Mouse (Mus musculus): Measurements from ENCODE around the gene Spen. TPM values are rescaled to one million over a fixed set of nuclear protein-coding genes. Genes with fewer than 3 reads are reported as not detected.

Gene Spen
- total RNA-seq, 2 experiments from 2014 or later = 49.4 to 53.7 TPM

DNA sequence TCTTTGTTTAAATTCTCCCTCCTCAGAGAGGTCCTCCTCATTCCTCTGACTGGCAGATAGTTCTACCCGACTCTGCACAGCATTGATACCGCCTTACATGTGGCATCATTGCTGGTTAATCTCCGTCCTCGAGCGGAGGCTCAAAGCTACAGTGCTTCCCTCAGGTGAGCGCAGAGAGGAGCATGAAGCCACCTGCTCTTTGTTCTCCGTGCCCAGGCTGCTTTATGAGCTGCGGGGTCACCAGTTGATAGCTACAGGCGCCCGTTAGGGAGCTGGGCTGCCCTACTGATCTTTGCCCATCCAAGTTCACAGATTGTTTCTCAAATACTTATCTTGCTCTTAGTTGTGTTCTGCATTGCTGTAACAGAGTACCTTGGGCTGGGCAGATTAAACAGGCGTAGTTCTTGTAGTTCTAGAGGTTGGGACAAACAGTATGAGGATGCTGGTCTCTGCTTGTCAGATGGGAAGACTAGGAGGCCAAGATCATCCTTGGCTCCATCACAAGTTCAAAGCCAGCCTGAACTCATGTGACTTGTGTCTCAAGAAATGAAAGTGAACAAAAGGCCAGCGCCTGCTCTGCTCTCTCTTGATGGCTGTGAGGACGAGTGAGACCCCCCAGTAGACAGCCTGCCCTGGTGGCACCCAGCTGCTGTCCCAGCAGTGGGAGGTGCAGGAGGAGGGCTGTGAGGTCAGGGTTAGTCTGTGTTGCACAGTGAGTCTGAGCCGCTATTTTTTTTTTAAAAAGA is 82.0 kb downstream of the Spen start:
- DNase-seq (ENCODE audit: low spot score in 2 of 2) = no peak

DNA sequence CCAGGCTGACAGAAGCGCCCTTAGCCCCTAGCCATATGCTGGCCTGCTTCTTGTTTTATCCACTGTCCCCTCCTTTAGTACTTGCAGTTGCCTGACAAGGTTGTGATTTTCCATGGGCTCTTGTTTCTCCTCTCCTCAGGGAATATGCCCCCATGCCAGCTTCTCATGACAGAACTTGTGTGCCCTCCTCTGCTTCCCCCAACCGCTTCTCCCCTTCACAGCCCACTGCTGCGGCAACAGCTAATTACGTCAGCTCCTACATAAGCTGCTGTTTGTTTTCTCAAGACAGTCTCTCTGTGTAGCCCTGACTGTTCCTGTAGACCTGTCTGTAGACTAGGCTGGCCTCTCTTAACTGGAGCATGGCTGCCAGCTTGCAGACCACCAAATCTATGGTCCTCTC is 82.9 kb downstream of the Spen start:
- no peak for DNase-seq (ENCODE audit: low spot score in 2 of 2)

DNA sequence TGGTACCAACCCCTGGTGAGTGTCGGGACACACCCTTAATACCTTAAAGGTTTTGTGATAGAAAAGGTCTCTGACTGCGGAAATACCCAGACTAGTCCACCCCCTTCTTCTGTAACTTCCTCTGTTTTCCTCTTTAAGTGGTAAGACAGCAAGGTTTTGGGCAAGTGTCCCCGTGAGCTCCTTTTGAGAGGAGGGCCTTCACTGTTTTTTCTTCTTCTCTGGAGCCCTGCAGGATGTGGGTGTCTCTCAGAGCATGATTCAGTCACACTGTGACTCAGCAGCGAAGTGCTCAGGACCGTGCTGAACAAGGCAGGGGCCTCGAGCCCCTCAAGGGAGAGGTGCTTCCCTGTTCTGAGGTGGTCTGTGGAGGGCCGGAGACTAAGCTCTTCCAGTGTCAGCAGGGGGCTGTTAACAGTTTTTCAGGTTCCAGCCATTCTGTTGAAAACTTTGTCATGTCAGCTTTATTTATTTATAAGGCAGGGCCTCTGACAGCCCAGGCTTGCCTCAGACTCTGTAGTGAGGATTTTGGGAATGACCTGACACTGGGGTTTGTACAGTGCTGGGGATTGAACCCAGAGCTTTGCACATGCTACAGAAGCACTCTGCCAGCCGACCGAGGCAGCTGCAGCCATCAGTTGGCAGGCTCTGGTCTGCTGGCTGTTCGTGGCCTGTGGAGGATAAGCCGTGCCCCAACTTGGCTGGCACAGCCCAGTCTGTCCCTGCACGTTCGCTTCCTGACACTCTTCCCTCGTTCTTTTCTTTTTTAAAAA is 83.6 kb downstream of the Spen start:
- DNase-seq (ENCODE audit: low spot score in 2 of 2) = no peak

DNA sequence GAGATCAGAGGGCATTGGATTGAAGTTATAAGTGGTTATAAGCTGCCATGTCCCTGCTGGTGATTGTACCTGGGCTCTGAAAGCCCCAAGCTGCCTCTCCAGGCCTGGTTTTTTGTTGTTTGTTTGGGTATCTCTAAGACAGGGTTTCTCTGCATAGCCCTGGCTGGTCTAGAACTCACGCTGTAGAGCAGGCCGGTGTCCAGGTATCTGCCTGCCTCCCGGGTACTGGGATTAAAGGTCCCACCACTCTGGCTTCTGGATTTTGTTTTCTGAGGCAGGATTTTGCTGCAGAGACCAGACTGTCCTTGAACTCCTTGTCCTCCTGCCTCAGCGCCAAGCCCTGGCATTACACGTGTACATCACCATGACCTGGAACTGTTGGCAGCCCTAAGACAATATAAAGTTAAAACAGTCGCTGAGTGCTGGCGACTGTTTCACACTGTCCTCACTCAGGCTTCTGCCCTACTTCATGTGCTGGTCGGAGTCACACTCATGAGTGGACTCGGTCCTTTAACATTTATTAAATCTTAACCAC is 86.4 kb downstream of the Spen start:
- DNase-seq (ENCODE audit: low spot score in 2 of 2) = no peak

DNA sequence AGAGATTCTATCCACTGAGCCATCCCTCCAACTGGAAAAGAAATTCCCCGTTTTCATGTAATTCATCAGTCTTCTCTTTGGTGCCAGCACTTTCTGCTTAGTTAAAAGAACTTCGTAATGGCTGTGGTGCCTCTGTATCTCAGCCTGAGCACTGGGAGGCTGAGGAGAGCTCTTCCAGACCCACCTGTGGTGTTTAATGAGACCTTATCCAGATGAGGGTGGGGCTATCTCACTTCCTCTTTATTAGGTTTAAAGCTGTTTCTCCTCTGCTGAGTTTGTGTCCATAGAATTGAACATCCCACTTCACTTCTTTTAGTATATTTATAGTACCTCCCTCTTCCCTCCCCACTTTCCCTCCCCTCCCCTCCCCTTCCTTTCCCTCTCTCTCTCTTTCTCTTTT is 87.1 kb downstream of the Spen start:
- no peak for DNase-seq (ENCODE audit: low spot score in 2 of 2)

DNA sequence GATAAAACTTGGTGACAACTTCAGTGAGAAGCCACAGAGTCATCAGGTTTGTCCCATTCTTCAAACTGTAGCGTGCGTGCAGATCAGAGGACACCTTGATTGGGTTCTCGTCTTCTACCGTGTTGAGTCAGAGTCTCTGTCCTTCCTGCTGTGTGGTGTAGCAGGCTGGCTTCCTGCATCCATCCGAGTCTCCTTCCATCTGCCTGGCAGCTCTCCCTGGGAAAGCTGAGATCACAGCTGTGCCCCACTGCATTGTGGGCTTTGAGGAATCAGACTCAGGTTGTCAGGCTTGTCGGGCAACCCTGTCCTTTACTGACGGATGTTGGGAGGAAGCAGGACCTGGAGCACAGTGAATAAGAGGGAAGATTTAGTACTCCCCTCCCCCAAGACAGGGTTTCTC is 92.2 kb downstream of the Spen start:
- DNase-seq (ENCODE audit: low spot score in 2 of 2) = no peak

DNA sequence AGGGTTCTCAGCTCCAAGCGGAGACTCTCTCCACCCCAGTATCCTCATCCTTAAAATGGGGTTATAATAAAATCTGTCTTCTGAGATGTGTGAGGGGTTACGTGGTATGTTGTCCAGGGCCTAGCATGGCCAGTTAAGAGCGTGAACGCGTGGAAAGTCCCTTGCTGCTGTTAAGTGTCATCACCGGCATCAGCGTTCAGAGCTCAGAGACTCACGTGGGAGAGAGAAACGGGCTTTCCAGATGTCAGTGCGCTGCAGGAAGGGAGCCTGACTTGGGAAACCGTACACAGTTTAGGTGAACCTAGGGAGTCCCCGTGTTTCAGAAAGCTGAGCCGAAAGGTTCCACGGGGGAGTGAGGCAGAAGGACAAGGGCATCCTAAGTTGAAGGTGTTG is 93.1 kb downstream of the Spen start:
- DNase-seq (ENCODE audit: low spot score in 2 of 2) = no peak

DNA sequence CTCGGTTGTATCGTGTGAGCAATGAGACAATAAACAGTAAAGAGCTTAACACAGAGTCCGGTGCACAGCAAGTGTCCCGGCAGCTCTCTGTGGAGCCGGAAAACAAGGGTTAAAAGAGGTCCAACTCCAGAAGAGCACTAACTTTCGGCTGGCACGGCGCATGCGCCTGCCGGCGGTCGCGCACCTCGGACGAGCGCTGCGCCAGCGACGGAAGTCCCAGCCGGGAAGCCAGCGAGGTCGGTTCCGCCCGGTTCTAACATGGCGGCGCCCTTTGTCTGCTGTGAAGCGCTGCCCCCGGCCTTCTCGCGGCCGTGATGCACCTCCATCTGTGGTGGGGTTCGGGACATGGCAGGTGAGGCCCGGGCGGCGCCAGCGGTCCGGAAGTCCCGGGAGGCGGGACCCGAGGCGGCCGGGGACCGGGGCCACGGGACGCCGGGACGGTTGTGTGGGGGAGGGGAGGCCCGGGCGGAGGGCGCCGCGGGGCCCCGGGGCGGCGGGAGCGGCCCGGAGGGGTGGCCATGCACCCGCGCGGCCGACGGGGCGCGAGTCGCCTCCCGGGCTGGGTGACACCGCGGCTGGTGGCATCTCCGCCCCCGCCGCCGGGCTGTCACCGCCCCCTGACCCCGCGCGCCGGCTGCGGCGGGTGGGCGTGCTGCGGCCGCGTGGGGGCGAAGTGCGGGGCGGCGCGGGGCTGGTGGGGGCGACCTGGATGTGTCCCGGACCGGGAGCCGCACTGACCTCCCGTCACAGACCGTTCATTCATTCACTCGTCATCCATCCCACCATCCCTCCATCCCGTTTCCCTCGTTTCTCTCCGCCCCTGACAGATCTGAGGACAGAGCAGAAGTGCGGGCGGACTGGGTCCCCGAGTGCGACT is 93.7 kb downstream of the Spen start, which contains the start of gene Zbtb17:
Gene Zbtb17, plus strand, starts transcription at position 204 of the 877 bp plus-strand sequence.
- DNase-seq (ENCODE audit: low spot score in 2 of 2) = peak; percentile 86 to 92

DNA sequence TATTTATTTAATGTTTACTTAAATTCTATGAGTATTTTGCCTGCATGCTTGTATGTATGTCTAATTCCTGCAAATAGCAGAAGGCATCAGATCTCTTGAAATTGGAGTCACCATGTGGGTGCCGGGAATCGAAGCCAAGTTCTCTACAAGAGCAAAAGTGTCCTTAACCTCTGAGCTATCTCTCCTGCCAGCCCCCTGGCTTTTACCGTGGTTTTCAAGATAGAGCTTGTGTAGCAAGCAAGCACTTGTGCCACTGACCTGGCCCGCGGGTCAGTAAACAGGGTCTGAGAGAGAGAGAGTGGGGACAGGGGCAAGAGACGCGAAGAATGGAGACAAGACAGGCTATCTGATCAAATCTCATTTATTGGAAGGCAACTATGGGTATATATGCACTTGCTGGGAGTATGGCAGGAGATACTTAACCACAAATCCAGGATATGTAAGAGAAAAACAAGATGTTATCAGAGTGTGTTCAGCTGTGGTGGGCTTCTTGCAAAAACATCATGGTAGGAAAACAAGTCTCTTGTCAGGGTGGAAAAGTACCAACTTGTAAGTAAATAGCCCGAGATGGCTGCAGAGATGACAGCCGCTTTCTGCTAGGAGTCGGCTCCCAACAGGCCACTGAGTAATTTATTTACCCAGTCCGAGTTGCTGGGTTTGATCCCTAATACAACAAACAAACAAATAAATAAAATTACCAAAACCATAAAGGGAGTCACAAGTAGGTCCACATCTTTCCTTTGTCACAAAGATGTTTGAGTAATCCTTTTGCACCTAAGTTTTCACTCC is 94.6 kb downstream of the Spen start:
- no peak for DNase-seq (ENCODE audit: low spot score in 2 of 2)

DNA sequence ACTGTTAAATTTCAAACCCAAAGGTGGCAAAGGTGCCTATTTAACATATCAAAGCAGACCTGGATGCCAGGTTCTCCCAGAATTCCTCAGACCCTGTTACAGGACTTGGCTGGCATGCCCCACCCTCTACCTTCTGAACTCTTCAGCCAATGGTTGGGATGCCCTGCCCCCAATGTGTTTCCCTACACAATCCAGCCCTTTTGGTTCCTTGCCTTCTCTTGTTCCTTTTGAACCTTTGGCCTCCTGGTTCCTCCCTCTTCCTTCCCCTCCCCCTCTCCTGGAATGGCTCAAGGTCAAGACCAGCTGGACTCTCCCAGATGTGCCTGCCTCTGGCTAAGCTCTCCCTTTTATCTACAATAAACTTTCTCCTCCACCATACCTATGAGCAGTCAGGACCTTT is 97.5 kb downstream of the Spen start:
- DNase-seq (ENCODE audit: low spot score in 2 of 2) = no peak

DNA sequence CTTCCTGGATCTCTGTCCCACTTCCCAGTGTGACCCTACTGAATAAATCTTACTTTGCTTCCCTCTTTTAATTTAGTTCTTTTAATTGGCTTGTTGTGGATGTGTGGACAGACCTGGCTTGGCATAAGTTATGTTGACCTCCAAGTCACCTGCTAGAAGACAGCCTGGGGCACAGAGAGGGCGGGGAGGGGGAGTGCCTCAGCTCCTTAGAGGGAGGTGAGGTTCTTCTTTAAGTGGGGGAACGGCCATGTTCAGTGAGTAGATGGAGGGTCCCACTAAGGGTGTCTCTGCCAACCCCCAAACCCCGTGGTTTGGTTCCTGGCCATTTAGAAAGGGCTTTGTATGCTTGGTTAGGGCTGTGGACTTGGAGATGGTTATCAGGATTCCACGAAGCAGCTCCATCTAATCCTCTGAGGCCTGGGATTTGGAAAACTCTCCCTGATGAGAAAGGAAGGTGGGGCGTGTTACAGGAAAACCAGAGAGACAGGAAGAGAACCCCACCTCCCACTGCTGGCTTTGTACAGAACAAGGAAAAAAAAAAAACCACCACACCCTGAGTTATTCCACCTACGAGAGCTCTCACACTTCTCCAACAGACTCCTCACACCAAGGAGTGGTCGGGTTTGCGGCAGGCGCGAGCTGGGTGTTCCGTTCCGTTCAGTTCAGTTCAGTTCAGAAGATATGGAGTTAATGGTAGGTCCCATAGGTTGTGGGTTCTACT is 99.2 kb downstream of the Spen start:
- DNase-seq (ENCODE audit: low spot score in 2 of 2) = no peak

DNA sequence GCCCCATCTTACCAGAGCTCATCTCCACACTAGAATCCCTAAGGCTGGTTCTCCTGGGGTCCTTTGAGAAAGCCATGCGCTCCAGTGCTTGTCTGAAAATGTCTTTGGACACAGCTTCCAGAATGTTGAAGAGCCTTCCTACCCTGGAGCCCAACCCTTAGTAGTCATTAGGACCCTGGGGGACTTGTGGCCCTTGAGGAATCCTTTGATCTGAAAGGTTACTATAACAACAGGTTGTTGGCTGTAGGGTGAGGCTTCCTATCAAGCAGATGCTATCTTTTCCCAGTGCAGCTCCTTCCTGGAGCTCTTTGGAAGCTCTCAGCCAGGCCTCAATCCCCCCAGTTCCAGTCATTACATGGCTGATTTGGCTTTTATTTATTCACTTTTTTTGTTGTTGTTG is 102.4 kb downstream of the Spen start, which contains the start of gene Srarp:
Gene Srarp, minus strand, starts transcription at position 132 of the 400 bp plus-strand sequence.
- no peak for DNase-seq (ENCODE audit: low spot score in 2 of 2)

DNA sequence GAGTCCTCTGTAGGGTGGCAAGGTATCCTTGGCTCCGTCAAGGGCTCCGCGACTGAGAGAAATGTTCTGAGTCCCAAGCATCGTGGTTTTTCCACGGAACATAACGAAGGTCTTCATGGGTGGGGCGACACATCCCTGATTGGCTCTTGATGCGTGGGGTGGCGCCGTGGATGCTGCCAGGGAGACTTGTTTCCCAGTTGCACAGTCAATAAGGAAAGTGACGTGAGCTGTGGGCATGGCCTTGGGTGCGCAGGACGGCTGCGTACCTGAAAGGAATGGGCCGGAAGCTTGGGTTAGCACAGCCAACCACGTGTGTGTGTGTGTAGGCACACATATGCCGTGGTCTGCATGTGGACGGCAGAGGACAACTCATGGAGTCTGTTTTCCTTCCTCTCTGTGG is 105.2 kb downstream of the Spen start:
- DNase-seq (ENCODE audit: low spot score in 2 of 2) = no peak

DNA sequence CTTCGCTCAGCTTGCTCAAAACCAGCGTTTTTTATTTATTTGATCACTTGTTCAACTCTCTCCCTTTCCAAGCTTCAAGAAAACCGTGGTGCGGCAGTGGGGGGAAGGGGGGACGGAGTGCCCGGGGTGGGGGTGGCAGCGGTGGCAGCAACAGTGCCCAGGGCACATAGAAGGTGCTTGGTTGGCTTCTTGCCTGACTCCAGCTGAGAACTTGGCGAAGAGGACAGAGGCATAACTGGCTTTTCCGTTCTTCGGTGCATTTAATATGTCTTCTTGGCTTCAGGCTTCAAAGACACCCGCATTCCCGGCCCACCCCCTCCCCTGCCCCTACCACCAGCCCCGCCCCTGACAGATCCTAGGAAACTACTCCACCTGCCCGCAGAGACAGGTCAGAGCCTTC is 105.7 kb downstream of the Spen start:
- no peak for DNase-seq (ENCODE audit: low spot score in 2 of 2)

DNA sequence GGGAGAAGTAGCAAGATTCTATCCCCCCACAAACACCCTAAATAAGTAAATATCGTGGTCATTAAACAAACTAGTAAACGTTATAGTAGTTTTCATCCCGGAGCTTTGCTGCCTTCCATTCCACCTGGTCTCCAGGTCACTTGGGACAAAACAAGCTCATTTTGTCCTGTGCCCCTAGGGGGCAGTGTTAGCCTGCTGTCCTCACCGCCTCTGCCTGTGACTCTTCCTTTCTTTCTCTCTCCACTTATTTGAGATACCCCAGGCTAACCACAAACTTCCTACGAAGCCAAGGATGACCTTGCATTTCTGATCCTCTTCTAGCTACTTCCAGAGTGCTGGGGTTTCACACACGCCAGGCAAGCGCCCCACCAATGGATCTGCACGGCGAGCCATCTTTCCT is 107.4 kb downstream of the Spen start:
- peak; percentile 77 to 79 for DNase-seq (ENCODE audit: low spot score in 2 of 2)

DNA sequence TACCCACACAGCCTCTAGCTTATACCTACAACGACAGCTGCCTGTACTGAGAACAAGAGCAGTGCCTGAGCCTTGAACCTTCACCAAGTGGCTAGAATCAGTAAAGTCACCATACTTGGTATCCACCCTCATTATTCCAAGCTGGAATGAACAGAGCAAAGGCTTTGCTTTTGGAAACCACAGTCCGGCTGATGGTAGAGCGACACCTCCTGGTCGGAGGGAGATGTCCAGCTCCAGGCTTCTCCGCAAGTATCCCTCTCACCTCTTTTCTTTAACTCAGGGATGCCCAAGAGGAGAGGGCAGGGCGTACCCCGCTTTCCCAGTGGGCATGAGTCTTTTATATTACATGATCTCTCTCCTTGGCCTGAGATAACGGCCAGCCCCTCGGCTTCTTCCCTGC is 108.5 kb downstream of the Spen start:
- no peak for DNase-seq (ENCODE audit: low spot score in 2 of 2)

DNA sequence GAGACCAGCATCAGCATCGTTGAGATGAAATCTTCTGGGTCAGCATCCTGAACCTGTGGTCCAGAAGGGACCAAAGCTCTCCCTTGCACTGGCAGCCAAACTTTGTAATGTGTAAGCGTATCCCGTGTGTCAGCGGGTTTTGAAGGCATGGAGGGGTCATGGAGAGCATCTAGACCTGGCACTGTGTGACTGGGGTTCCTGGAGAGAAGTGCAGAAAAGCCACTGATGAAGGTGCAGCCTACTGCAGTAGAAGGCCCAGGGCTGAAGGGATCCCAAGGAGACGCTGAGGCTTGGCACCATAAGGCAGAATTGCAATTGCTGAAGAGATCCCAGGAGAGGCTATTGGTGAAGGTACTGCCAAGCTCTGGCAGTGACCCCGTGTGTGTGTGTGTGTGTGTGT is 109.0 kb downstream of the Spen start:
- no peak for DNase-seq (ENCODE audit: low spot score in 2 of 2)

DNA sequence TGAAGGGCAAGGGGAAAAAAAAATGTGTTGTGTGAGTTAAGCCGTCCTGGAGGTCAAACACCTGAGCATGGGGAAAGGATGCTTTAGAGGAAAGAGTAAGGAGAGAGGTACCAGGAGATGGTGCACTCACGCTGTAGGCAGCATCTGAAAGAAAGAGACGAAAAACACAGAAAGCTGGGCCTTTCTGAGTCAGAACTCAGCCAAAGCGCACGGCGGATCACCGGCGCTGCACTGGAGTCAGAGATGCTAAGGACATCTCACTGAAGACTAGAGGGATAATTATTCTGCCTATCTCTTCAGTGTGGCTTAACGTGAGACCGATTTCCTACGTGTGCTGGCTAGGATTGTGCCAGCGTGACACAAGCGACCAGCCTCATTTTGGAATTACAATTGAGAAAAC is 110.5 kb downstream of the Spen start:
- no peak for DNase-seq (ENCODE audit: low spot score in 2 of 2)

DNA sequence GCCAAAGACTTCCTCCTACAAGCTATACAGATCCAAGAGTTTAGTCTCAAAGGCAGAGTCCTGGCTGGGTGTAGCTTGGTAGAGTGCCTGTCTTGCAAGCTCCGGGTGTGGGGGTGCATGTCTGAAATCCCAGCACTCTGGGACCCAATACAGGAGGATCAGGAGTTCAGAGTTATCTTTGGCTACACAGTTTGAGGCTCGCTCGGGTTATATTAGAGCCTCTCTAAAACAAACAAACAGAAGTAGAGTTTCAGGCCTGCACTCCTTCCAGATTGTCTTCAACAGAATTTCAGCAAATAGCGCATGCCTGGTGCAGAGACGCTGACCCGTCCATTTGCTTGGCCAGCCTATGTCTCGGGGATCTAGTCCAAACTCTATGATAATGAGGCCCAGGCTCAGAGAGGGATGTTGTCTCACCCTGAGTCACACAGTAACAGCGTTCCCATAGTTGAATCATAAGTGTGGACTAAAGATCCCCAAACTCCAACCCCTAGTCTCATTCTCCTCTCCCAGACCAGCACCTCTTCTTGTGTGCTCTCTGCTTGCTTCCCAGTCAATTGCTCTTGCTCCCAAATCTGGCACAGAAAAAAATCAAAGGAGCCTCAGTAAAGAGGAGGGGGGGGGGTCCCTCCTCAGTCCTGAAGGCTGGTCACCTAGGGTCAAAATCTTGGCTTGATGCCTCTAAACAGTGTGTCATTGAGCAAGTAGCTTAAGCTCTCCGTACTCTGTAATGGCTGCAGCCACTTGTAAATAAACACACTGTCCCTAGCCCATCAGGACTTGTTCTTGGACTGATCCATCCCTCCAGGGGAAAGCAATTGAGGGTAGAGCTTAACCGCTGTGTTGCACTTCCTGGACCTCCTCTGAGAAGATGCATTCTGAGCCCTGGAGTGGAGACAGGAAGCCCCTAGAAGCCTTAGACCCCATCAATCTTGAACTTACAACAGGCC is 111.3 kb downstream of the Spen start:
- no peak for DNase-seq (ENCODE audit: low spot score in 2 of 2)

Measured in adrenal gland, adult 18-20 months (tissue).